Mouse (Mus musculus): ENCODE results near the gene 1700067K01Rik.

DNA sequence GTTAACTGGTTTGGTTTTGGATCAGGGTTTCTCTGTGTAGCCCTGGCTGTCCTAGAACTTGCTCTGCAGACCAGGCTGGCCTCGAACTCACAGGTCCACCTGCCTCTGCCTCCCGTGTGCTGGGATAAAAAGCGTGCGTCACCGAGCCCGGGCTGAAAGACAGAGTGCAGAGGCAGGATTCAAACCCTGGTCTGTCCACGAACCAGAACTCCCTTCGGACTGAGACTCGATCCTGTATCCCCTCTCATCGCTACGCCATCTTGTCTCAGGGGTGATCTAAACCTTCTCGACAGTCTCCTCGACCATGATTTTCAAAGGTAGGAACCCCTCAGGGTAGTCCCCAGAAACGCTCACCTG is 46.6 kb upstream of the 1700067K01Rik start:
- TF ChIP-seq CTCF (IDR thresholded peaks at IDR 0.05) = no peak
- no peak for TF ChIP-seq EP300 (IDR thresholded peaks at IDR 0.05; ENCODE audit: insufficient read depth, low read depth, low read length)
